Mouse (Mus musculus): ENCODE measurements around the gene Kcnq1.

DNA sequence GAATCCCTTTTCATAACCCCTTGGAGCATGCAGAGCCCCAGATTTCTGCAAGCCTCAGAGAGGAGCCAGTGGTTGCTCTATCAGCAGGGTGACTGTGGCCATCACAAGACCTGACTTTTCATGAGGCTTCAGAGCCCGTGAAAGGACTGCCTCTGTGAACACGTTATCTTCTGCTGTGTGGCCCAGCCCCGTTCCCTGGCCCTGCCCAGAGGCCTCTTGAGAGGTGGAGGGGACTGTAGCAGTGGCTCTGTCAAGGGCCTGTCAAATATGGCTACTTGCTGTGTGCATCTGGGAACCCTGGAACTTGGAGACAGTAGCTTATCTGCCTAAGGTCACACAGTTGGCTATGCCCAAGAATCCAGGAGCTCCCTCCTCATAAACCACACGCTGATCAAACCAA lies 5.6 kb downstream of the Kcnq1 start:
- no peak for TF ChIP-seq MAX (IDR thresholded peaks at IDR 0.05)
- no peak for TF ChIP-seq CTCF (IDR thresholded peaks at IDR 0.05; ENCODE audit: control insufficient read depth, insufficient read depth, insufficient read length)
- TF ChIP-seq USF1 (IDR thresholded peaks at IDR 0.05; ENCODE audit: low read depth) = no peak
- TF ChIP-seq MYOD1 (IDR thresholded peaks at IDR 0.05; ENCODE audit: control insufficient read depth, insufficient read length, low read depth) = no peak
- no peak for TF ChIP-seq FOSL1 (IDR thresholded peaks at IDR 0.05; ENCODE audit: insufficient read depth, low read length, poor library complexity, severe bottlenecking)
- no peak for TF ChIP-seq CEBPB (IDR thresholded peaks at IDR 0.05; ENCODE audit: low read depth)

Data from C2C12 (cell line).